Mouse (Mus musculus) hindbrain, embryonic 10.5 days (tissue): ENCODE measurements around the gene Med15. TPM values are rescaled to one million over a fixed set of nuclear protein-coding genes. Genes with fewer than 3 reads are reported as not detected.

Experiments
- DNase-seq: peaks from one replicate; pipeline ENCODE4 v3.0.0-alpha.2; 2017; ENCODE audit warnings: low spot score
- H3K27ac ChIP-seq: fragments of 300-500 bp; sonication (generic); 2 replicates; pipeline ENCODE4 v1.5.1; 2016; ENCODE audit warnings: mild to moderate bottlenecking, moderate library complexity
- H3K27me3 ChIP-seq: fragments of 300-500 bp; sonication (generic); 2 replicates; pipeline ENCODE4 v1.6.1; 2016; ENCODE audit warnings: mild to moderate bottlenecking; ENCODE audit not compliant: poor library complexity, insufficient read depth, severe bottlenecking
- H3K36me3 ChIP-seq: fragments of 300-500 bp; sonication (generic); 2 replicates; pipeline ENCODE4 v1.6.1; 2016; ENCODE audit warnings: mild to moderate bottlenecking, moderate library complexity
- H3K4me1 ChIP-seq: fragments of 300-500 bp; sonication (generic); replicated peaks from 2 replicates; pipeline ENCODE4 v1.6.1; 2016; ENCODE audit warnings: mild to moderate bottlenecking
- H3K4me3 ChIP-seq: fragments of 300-500 bp; sonication (generic); 2 replicates; pipeline ENCODE4 v1.5.1; 2016; ENCODE audit warnings: mild to moderate bottlenecking, moderate library complexity
- H3K9me3 ChIP-seq: fragments of 300-500 bp; sonication (generic); 2 replicates; pipeline ENCODE4 v1.6.1; 2016; ENCODE audit warnings: mild to moderate bottlenecking, moderate library complexity
- WGBS: fragments of 180-500 bp; shearing (Covaris S2); methylation state at CpG from one replicate; pipeline ENCODE4 v1.1.7; 2016; 5-methylcytosine and 5-hydroxymethylcytosine counted together
- polyA plus RNA-seq: library from polyadenylated mRNA; unstranded; fragments of >200 nt; fragmentation: Nextera tagmentation; extraction: Ambion mirVana; gene quantifications from 2 replicates; pipeline ENCODE4 v1.2.1, GENCODE M21; 2016

The Med15 gene
- polyA plus RNA-seq: 46.8 and 54.2 TPM in 2 replicates

GRCm38 (mm10) chr16:17732841-17733340 lies at the start of gene Med15:
Gene Med15 (minus strand): TSS chr16:17732891.
- no peaks in the 10 kb centered on the region; the same call in 1 of the 2 replicates for H3K4me1 ChIP-seq
- no peak within 1 kb of the TSS for H3K27ac ChIP-seq
- no peak for DNase-seq
- H3K27me3 ChIP-seq: peaks cover 19% of the 10 kb centered on the region; the same call in 1 of the 2 replicates
- no peaks in the 10 kb centered on the region for H3K36me3 ChIP-seq
- WGBS: 53% methylated on average over 3 of the region's 3 CpGs
- H3K4me3 ChIP-seq: no peak within 1 kb of the TSS
- no peaks in the 10 kb centered on the region for H3K9me3 ChIP-seq

- Histone ChIP-seq H3K27ac (no peak overlapping the region), H3K9me3 (no peaks in the 10 kb centered on the region), H3K36me3 (peaks cover 84% of the 10 kb centered on the region), H3K27me3 (no peaks in the 10 kb centered on the region), H3K4me1 (no peaks in the 10 kb centered on the region), H3K4me3 (no peak overlapping the region)
- no peak for DNase-seq
- WGBS: 88% methylated on average over 1 of the region's 1 CpGs
Observed at GRCm38 (mm10) chr16:17779692-17780091, 47.0 kb upstream of the Med15 start.

- Histone ChIP-seq H3K4me1 (no peaks in the 10 kb centered on the region), H3K27me3 (no peaks in the 10 kb centered on the region), H3K4me3 (no peak overlapping the region), H3K27ac (no peak overlapping the region), H3K9me3 (no peaks in the 10 kb centered on the region), H3K36me3 (peaks cover 81% of the 10 kb centered on the region)
- WGBS: 84% methylated on average over 4 of the region's 4 CpGs
- no peak for DNase-seq
Observed at GRCm38 (mm10) chr16:17778223-17778622, 45.5 kb upstream of the Med15 start.

- Histone ChIP-seq H3K4me1 (no peaks in the 10 kb centered on the region), H3K4me3 (no peak overlapping the region), H3K27me3 (no peaks in the 10 kb centered on the region), H3K9me3 (no peaks in the 10 kb centered on the region), H3K27ac (no peak overlapping the region), H3K36me3 (peaks cover 80% of the 10 kb centered on the region)
- WGBS: 65% methylated on average over 11 of the region's 11 CpGs
- peak; percentile 27 for DNase-seq
Observed at GRCm38 (mm10) chr16:17776828-17777227, 44.1 kb upstream of the Med15 start.

DNA sequence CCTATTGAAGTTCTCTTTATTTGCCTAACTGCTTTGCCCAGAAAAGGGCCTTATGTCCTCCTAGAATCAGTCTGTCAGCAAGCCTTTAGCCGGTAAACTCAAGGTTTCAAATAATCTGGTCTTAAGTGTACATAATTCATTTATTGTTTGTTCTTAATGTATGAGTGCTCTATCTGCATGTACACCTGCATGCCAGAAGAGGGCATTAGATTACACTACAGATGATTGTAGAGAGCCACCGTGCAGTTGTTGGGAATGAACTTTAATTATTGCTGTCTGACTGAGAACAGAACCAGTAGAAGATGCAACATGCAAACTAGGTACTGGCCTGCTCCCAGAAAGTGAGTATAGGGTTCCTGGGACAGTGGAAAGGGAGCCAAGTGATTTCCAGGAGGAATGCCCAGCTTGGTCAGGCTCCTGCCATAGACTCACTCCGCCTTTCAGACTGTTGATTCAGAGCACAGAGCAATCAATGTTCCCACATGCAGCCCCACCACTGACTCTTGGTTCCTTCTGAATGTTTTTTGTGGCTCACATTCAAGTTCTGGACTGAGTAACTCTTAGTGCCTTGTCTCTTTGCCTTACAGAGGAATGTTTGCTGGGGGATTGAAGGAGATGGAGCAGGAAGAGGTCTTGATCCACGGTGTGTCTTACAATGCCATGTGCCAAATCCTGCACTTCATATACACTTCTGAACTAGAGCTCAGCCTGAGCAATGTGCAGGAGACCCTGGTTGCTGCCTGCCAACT lies 38.6 kb upstream of the Med15 start:
- DNase-seq: no peak
- no peaks in the 10 kb centered on the region for H3K27me3 ChIP-seq
- H3K9me3 ChIP-seq: no peaks in the 10 kb centered on the region
- H3K27ac ChIP-seq: no peak overlapping the region
- H3K36me3 ChIP-seq: peaks cover 88% of the 10 kb centered on the region
- no peaks in the 10 kb centered on the region for H3K4me1 ChIP-seq
- WGBS: 88% methylated on average over 4 of the region's 4 CpGs
- H3K4me3 ChIP-seq: no peak overlapping the region

GRCm38 (mm10) chr16:17768834-17769233 lies 36.1 kb upstream of the Med15 start:
- no peak overlapping the region for H3K4me3 ChIP-seq
- H3K27ac ChIP-seq: no peak overlapping the region
- no peaks in the 10 kb centered on the region for H3K27me3 ChIP-seq
- H3K4me1 ChIP-seq: no peaks in the 10 kb centered on the region
- peaks cover 96% of the 10 kb centered on the region for H3K36me3 ChIP-seq
- DNase-seq: no peak
- no peaks in the 10 kb centered on the region for H3K9me3 ChIP-seq
- 87% methylated on average over 7 of the region's 7 CpGs for WGBS

DNA sequence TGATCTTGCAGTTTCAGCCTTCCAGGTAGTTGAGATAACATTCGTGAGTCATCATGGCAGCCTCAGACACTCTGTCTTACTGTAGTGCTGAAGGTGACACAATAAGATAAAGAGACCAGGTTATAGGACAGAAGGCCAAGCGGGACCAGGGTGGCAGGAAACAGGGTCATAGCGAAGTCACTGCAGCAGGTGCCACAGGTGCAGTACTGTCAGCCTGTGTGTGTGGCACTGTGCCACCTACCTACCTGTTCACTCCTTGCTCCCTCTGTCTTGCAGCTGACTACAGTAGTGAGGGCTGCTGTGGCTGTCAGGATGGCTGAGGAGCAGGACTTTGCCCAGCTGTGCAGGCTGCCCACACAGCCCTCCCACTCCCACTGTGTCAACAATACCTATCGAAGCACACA lies 31.4 kb upstream of the Med15 start:
- 90% methylated on average over 4 of the region's 4 CpGs for WGBS
- Histone ChIP-seq H3K36me3 (peaks cover 65% of the 10 kb centered on the region), H3K4me1 (peaks cover 22% of the 10 kb centered on the region)

GRCm38 (mm10) chr16:17761074-17761473 lies 28.4 kb upstream of the Med15 start:
- Histone ChIP-seq H3K9me3 (peaks cover 2% of the 10 kb centered on the region; the same call in 1 of the 2 replicates), H3K4me3 (peak overlapping the region; percentile 65; the same call in 1 of the 2 replicates), H3K36me3 (peaks cover 36% of the 10 kb centered on the region), H3K27me3 (peaks cover 27% of the 10 kb centered on the region), H3K4me1 (peaks cover 27% of the 10 kb centered on the region), H3K27ac (no peak overlapping the region)
- no peak for DNase-seq
- 56% methylated on average over 1 of the region's 1 CpGs for WGBS

More for the DNA sequence above, 31.4 kb upstream of the Med15 start:
- DNase-seq: no peak
- Histone ChIP-seq H3K4me3 (no peak overlapping the region), H3K9me3 (peaks cover 2% of the 10 kb centered on the region; the same call in 1 of the 2 replicates), H3K27me3 (peaks cover under 1% of the 10 kb centered on the region; the same call in 1 of the 2 replicates), H3K27ac (no peak overlapping the region)

- no peak overlapping the region for H3K27ac ChIP-seq
- WGBS: 32% methylated on average over 8 of the region's 8 CpGs
- peaks cover 27% of the 10 kb centered on the region for H3K27me3 ChIP-seq
- H3K4me3 ChIP-seq: peak overlapping the region; percentile 65
- peak; percentile 48 for DNase-seq
- H3K4me1 ChIP-seq: peaks cover 27% of the 10 kb centered on the region
- H3K36me3 ChIP-seq: peaks cover 32% of the 10 kb centered on the region
- H3K9me3 ChIP-seq: peaks cover 2% of the 10 kb centered on the region; the same call in 1 of the 2 replicates
Observed at GRCm38 (mm10) chr16:17760657-17761056, 28.0 kb upstream of the Med15 start.

- peaks cover 24% of the 10 kb centered on the region for H3K36me3 ChIP-seq
- peaks cover 27% of the 10 kb centered on the region for H3K4me1 ChIP-seq
- H3K27ac ChIP-seq: peak overlapping the region; percentile 94
- H3K27me3 ChIP-seq: peaks cover 29% of the 10 kb centered on the region
- DNase-seq: peak; percentile 66
- H3K4me3 ChIP-seq: peak overlapping the region; percentile 65
- peaks cover 2% of the 10 kb centered on the region; the same call in 1 of the 2 replicates for H3K9me3 ChIP-seq
- 2% methylated on average over 52 of the region's 54 CpGs for WGBS
Observed at GRCm38 (mm10) chr16:17759813-17760321, 27.2 kb upstream of the Med15 start.

DNA sequence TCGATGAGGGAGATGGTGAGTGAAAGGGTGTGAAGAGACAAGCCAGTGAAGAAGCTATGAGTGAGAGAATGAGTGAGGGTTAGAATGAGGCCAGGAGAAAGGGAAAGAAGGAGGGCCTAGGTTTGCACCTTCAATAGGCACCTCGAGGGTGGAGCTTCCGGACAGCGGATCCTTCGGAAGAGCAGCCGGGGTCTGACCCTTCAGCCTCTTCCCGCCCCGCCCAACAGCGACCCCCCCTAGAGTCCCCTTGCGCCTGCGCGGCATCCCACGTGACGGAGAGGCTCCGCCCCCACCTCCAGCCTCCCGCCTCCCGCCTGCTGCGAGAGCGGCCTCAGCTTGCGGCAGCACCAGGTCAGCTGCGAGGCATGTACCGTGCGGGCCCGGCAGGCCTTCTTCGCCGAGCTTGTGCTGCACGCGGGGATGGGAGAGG lies 26.7 kb upstream of the Med15 start, which contains the start of gene Klhl22:
Gene Klhl22, plus strand, starts transcription at position 275 of the 430 bp plus-strand sequence.
- peaks cover 32% of the 10 kb centered on the region for H3K27me3 ChIP-seq
- DNase-seq: peak; percentile 94
- H3K4me3 ChIP-seq: peak within 1 kb of the TSS; percentile 65
- peaks cover 2% of the 10 kb centered on the region; the same call in 1 of the 2 replicates for H3K9me3 ChIP-seq
- peaks cover 19% of the 10 kb centered on the region for H3K36me3 ChIP-seq
- peak within 1 kb of the TSS; percentile 94 for H3K27ac ChIP-seq
- peaks cover 27% of the 10 kb centered on the region for H3K4me1 ChIP-seq
- WGBS: 1% methylated on average over 28 of the region's 28 CpGs

GRCm38 (mm10) chr16:17758902-17759301 lies 26.2 kb upstream of the Med15 start:
- Histone ChIP-seq H3K27ac (peak overlapping the region; percentile 94), H3K9me3 (peaks cover 2% of the 10 kb centered on the region; the same call in 1 of the 2 replicates), H3K4me3 (peak overlapping the region; percentile 65), H3K4me1 (peaks cover 27% of the 10 kb centered on the region), H3K36me3 (peaks cover 15% of the 10 kb centered on the region), H3K27me3 (peaks cover 32% of the 10 kb centered on the region)
- DNase-seq: no peak
- WGBS: 59% methylated on average over 9 of the region's 9 CpGs

- no peak overlapping the region for H3K27ac ChIP-seq
- no peak overlapping the region for H3K4me3 ChIP-seq
- WGBS: 95% methylated on average over 1 of the region's 1 CpGs
- DNase-seq: no peak
- peaks cover 32% of the 10 kb centered on the region for H3K27me3 ChIP-seq
- H3K9me3 ChIP-seq: peaks cover 2% of the 10 kb centered on the region; the same call in 1 of the 2 replicates
- H3K36me3 ChIP-seq: peaks cover 7% of the 10 kb centered on the region; the same call in 1 of the 2 replicates
- H3K4me1 ChIP-seq: peaks cover 27% of the 10 kb centered on the region
Observed at GRCm38 (mm10) chr16:17757756-17758155, 25.1 kb upstream of the Med15 start.
